In genomic region chr11:35927309-35927708, GRCm38 (mm10) we compare ENCODE assay signal across 12 mouse cellular contexts. TPM values are rescaled to one million over a fixed set of nuclear protein-coding genes. Genes with fewer than 3 reads are reported as not detected.
DNase-seq lines count a peak whose midpoint lies in the region; ATAC-seq and TF ChIP-seq lines count a peak whose summit lies in the region.
"Had no signal": no experiment of that assay in that cellular context is flagged by ENCODE, and none has a peak within 500 bp of the region (broad histone marks: within the 10 kb centered on the region; RNA-seq: fewer than 3 reads in every experiment).

No protein-coding gene starts in this region.

- 0 out of 2 replicates have a peak, but pooled peaks cover 6% of the 10 kb centered on the region for H3K9me3 ChIP-seq in neural tube, embryonic 13.5 days
- H3K9me3 ChIP-seq in intestine, postnatal 0 days (ENCODE audit: control insufficient read depth): no peaks in the 10 kb centered on the region

- no peak for TF ChIP-seq CTCF in brain, embryonic 14.5 days (IDR thresholded peaks at IDR 0.05; ENCODE audit: borderline replicate concordance, extremely low read depth, insufficient read depth, insufficient read length)
- no peak for TF ChIP-seq CTCF in intestine, postnatal 0 days (IDR thresholded peaks at IDR 0.05; ENCODE audit: low read depth)

- peak; percentile 80 for ATAC-seq in frontal cortex, adult (ENCODE audit: low TSS enrichment)
- ATAC-seq in neural tube, embryonic 13.5 days (ENCODE audit: low read depth): peak; percentile 79
- ATAC-seq in intestine, postnatal 0 days: no peak
- no peak for ATAC-seq in megakaryocyte progenitor cell, adult 5-6 weeks (replicated peaks; ENCODE audit: poor library complexity)
- ATAC-seq: activated CD4-positive, CD25-positive, alpha-beta regulatory T cell, adult 4 months had no signal

- 19% methylated on average over 14 of the region's 14 CpGs for WGBS in neural tube, embryonic 13.5 days
- WGBS in intestine, postnatal 0 days: 88% methylated on average over 14 of the region's 14 CpGs

- H3K27me3 ChIP-seq in neural tube, embryonic 13.5 days: no peaks in the 10 kb centered on the region
- no peaks in the 10 kb centered on the region for H3K27me3 ChIP-seq in intestine, postnatal 0 days (replicated peaks; ENCODE audit: control insufficient read depth, insufficient read depth, low read length)

- no peaks in the 10 kb centered on the region for H3K36me3 ChIP-seq in neural tube, embryonic 13.5 days
- H3K36me3 ChIP-seq in intestine, postnatal 0 days (ENCODE audit: control insufficient read depth, insufficient read depth): no peaks in the 10 kb centered on the region

- TF ChIP-seq POLR2A in brain, embryonic 14.5 days (IDR thresholded peaks at IDR 0.05; ENCODE audit: borderline replicate concordance, extremely low read depth, insufficient read depth, insufficient read length, poor library complexity, severe bottlenecking): no peak

- H3K27ac ChIP-seq in neural tube, embryonic 13.5 days (replicated peaks): peak overlapping the region; percentile 57
- H3K27ac ChIP-seq in intestine, postnatal 0 days (ENCODE audit: low read depth, low read length): no peak overlapping the region
- H3K27ac ChIP-seq: macrophage had no signal

- H3K4me3 ChIP-seq in neural tube, embryonic 13.5 days: no peak overlapping the region
- no peak overlapping the region for H3K4me3 ChIP-seq in intestine, postnatal 0 days (ENCODE audit: low read depth, low read length)

- no peak for DNase-seq in frontal cortex, postnatal 10 days (ENCODE audit: low spot score in 2 of 2)
- DNase-seq in brain, embryonic 14.5 days (ENCODE audit: low read depth): peak; percentile 83
- peak; percentile 32 for DNase-seq in left cerebral cortex, adult 11 months (ENCODE audit: low spot score)
- no peak for DNase-seq in adipocyte (ENCODE audit: low spot score)
- DNase-seq: B cell, adult 2 months; cerebellum, postnatal 25 days had no signal

- no peak overlapping the region for H3K9ac ChIP-seq in neural tube, embryonic 13.5 days
- no peak overlapping the region for H3K9ac ChIP-seq in intestine, postnatal 0 days (ENCODE audit: low read depth, low read length)

- 0 out of 2 replicates have a peak overlapping the region, but pooled peaks have one; percentile 13 for H3K4me2 ChIP-seq in neural tube, embryonic 13.5 days
- H3K4me2 ChIP-seq in intestine, postnatal 0 days (replicated peaks; ENCODE audit: low read depth): no peak overlapping the region

- peaks cover 37% of the 10 kb centered on the region for H3K4me1 ChIP-seq in neural tube, embryonic 13.5 days (replicated peaks)
- H3K4me1 ChIP-seq in intestine, postnatal 0 days (replicated peaks; ENCODE audit: control insufficient read depth, insufficient read depth, low read length): 0 out of 2 replicates have a peak, but pooled peaks cover 5% of the 10 kb centered on the region

RNA-seq across cellular contexts. Expression of gene Wwc1, which starts 53.0 kb away (rescaled TPM):
- polyA plus RNA-seq in brain, embryonic 14.5 days (2012; rRNA removed): 39.4 and 45.1 TPM in 2 replicates
- 6.3 TPM in 2 replicates for polyA plus RNA-seq in neural tube, embryonic 13.5 days (2015; fragmentation: Nextera tagmentation; extraction: Ambion mirVana)
- 16.1 and 18.8 TPM in 2 replicates for polyA plus RNA-seq in intestine, postnatal 0 days (2015; fragmentation: Nextera tagmentation; extraction: Ambion mirVana)
- 0.02 TPM in 1 of 2 replicates, not detected in the other for total RNA-seq in megakaryocyte progenitor cell, adult 5-6 weeks (2015)
- total RNA-seq in megakaryocyte progenitor cell, adult 5-6 weeks (2017): 0.03 TPM in 1 of 2 replicates, not detected in the other
- polyA plus RNA-seq: activated CD4-positive, CD25-positive, alpha-beta regulatory T cell, adult 4 months had no signal

Comparison
In these comparisons a context has a peak if more than half of its experiments do, and no peak if none do; other contexts are left out.
1. ATAC-seq: peak in frontal cortex, adult (single experiment) and neural tube, embryonic 13.5 days (single experiment); none in intestine, postnatal 0 days (single experiment) and megakaryocyte progenitor cell, adult 5-6 weeks (single experiment).
2. DNase-seq: peak in brain, embryonic 14.5 days (single experiment) and left cerebral cortex, adult 11 months (single experiment); none in frontal cortex, postnatal 10 days (0 of 2) and adipocyte (single experiment).